Mouse (Mus musculus): ENCODE measurements at regions not wholly inside any gene's neighbourhood (a gene's known extent, or its start where the extent isn't known, plus 50 kb on each side); places are given as distances from the start of the nearest gene placed in this dataset.

DNA sequence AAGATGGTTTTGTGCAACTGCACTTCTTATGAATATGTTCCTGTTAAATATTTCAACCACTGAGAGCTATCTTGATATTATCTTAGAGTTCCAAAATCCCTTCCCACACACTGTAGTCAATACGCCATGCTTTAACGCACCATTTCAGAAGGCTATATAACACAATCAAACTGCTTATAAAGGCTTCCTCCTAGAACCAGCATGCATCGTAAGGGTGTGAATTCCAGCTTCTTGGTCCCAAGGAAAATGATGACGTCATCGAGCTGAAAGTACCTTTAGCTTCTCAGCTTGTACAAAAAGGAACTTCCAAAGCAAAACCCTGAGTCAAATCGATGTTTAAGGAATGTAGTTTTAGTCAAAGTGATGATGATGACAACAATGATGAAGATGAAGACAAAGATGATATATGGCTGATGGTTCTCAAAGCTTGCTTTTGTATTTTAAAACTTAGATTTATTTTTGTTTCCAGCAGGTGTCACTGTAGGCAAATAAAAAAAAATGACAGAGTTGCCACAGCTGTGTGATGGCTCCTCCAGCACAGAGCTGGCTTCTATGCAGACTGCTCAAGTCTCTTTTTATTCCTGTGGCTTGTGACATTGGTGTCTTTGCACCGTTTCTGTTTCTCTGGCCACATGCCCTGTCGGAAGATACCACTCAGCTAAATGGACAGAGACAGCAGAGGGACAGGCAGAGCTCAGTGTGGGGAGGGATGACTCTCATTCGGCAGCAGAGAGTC lies 150.6 kb upstream of the Dnajc19 start:
- DNase-seq (ENCODE audit: low spot score) = peak; percentile 79

DNA sequence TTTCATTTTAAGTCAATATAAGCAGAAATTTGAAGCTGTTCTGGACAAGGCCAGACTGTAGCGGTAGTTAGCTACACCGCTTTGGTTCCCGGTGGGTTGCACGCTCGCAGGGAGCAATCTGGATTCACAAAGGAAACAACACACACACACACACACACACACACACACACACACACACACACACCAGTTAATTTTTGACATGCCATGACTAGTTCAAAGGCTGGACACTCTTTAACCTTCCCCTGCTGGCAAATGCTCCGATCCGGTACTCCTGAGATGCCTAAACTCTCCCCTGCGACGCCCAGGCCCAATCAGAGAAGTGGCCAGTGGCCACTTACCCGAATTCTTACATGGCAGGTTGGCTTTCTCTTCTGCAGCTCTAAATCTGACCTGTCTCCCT lies 141.2 kb upstream of the Dnajc19 start:
- no peak for DNase-seq (ENCODE audit: low spot score)

DNA sequence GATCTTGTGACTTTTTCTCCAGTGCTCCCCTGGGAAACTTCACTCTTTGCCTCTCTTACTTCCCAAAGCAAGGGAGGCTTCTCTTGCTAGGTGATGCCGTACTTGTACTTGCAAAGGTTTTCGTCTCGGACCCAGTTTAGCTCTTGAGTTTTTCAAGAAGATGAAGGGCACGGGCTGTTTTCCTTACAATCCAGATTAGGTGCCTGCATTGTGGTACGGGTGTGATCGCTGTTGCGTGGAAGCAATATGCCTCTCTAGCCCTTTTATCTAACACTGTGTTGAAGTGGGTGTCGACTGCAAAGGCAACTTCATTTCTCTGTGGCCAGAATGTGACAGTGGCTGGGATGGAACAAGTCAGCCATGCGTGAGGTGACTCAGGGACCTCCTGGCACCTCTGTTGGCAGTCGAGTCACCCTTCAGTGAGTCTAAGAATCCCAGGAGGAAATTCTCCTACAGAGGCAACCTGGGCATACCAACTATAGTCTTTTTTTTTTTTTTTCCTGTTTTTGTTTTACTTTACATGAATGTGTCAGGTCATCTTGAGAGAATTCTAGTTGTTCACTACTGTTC lies 138.7 kb upstream of the Dnajc19 start:
- no peak for DNase-seq (ENCODE audit: low spot score)

DNA sequence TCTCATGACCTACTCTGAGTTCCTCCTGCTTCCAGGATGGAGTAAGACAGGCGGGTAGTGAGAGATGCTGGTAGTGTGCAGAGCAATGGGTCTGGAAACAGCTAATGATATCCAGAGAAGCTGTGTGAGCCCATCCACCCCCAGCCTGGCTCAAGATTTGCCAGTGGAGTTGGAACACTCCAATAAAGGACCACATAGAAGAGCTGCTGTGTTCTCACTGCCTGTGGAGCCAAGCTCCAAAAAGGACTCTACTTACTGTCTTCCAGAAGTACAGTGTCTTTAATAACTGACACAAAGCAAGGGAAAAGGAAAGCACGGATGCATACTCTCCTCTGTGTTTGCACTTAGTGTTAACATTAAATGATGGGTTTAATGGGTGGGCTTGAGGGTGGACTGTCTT lies 138.0 kb upstream of the Dnajc19 start:
- DNase-seq (ENCODE audit: low spot score) = no peak

DNA sequence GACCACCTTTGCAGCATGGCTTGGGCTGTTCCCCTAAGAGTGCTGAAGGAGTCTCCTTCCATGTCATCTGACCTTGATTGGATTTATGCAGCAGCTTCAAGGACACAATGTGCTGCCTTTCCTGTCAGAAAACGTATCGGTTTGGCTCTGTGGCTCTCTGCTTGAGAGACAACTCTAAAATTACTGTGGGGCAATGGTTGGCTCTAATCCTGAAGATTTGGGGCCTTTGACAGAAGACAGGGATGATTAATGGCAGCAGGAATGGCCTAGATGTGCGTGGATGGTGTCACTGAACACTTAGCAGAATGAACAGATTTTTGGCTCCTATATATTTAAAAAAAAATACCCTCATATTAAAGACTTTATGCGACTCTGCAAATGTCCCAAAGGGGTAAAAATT lies 136.8 kb upstream of the Dnajc19 start:
- no peak for DNase-seq (ENCODE audit: low spot score)

DNA sequence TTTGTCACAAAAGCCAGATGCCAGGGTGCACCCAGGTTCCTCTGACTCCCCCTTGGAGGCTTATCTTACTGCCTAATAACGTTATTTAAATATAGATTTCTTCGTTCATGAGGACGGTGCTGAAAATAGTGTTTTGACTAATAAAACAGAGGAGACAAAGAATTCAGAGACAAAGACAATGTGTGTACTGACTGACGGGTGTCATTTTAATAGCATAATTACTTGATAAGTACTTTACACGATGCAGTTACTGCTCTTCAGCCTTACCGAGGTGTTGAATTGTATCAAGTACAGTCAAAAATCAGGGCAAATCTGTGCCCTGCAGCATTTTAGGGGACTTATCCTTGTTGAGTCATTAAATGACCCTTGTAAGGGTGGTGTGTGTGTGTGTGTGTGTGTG lies 133.1 kb upstream of the Dnajc19 start:
- DNase-seq (ENCODE audit: low spot score) = no peak

DNA sequence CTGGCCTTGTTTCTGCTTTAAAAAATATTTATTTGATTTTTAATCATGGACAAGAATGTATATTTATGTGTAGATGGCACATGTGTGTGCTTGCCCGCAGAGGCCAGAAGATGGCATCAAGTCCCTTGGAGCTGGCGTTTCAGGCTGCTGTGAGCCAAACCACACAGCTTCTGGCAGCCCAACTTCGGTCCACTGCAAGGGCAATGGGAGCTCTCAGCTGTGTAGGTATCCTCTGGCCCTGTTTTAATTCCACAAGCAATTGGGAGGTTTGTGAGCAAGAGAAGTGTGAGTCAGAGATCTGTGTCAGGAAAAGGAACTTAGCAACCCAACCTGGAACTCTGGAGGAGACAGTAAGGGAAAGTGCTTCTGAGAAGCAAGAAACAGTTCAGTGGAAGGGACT lies 125.3 kb upstream of the Dnajc19 start:
- DNase-seq (ENCODE audit: low spot score) = no peak

DNA sequence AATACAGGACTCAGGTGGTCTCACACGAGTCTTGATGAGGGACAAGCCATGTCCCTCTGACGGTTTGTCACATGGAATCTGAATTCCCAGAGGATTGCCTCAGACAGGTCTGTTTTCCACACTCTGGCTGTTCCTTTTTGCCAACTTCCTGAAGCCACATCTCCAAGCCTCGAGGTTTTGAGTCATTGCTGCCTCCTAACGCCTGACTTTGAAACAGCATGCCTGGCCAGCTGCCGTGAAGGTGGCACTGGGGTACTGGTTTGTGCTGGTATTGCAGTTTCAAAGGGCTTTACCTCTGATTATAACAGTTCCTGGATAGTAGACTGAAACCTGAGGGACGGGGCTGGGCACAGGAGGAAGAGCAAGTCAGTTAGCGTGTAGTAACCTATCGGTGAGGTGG lies 117.1 kb upstream of the Dnajc19 start:
- peak; percentile 61 for DNase-seq (ENCODE audit: low spot score)

DNA sequence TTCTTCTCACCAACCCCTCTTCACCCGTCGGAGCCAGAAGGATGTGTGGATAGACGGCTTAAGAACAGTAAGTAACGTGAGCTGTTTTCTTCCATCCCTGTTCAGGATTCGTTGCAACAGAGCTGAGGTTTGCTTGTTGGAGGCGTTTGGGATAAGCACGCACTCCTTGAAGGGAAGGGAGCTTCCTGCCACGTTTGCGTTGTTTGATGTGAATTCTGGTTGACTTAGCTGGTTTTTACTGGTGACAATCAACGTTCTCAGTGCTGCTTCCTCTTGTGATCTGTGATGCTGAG lies 116.0 kb upstream of the Dnajc19 start:
- peak; percentile 10 for DNase-seq (ENCODE audit: low spot score)

DNA sequence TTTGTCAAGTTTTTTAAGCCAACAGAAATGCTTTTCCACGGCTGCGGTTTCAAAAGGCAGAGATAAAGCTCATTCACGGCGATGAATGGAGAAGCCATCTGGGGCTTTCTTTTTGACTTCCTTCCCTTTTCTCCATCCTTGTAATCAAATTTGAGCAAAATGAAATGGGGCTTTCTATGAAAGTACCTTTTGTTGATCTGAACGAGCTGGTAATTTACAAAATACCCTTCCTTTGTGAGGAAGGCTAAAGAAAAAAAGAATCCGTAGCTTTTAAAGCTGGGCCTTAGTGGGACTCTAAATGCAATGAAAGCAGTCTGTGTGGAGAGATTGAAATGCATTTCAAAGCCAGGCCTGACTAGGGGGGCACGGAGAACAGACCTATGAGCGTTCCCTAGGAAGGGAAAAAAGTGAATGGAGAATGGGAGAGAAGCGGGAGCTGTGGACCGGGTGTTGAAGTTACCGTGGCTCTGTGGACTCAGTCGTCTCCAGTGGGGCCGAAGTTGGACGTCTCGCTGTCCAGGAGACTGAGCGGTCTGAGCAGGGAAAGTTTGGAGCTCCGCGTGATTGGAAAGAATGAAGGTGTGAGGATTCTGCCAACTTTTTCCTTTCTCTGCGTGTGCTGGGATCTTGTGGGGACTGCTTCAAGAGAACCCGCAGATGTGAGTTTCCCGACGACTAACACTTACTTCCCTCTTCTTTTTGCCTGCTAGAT lies 115.5 kb upstream of the Dnajc19 start:
- DNase-seq (ENCODE audit: low spot score) = no peak

DNA sequence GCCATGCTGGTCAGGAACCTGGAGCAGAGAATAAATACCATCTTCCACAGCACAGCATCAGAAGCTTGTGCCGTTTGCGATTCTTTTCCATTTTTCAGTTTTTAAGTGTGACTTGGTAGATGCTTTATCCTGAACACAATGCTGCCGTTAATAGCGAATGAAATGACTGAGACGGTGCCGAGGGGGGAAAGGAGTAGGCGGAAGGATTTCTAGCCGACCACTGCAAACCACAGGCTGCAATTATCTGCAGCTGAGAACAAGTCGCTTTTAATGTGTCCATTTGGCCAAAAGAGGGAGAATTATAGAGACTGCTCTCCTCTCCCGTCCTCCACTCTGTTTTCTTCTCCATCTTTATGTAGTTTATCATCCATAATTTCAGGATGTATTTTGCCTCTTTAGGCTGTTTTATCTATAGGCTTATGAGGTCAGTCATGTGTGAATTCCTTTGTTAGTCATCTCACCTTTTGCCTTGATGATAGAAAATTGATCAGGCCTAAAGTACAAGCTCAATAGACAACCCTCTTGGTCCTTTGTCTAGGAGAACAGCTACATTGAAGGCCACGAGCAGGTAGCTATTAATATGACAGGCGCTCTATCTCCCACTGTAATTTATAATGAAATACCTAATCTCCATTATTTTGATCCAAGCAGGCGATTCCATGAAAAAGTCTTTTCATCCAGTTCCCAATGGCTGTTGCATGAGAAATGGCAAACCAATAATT lies 114.8 kb upstream of the Dnajc19 start:
- no peak for DNase-seq (ENCODE audit: low spot score)

DNA sequence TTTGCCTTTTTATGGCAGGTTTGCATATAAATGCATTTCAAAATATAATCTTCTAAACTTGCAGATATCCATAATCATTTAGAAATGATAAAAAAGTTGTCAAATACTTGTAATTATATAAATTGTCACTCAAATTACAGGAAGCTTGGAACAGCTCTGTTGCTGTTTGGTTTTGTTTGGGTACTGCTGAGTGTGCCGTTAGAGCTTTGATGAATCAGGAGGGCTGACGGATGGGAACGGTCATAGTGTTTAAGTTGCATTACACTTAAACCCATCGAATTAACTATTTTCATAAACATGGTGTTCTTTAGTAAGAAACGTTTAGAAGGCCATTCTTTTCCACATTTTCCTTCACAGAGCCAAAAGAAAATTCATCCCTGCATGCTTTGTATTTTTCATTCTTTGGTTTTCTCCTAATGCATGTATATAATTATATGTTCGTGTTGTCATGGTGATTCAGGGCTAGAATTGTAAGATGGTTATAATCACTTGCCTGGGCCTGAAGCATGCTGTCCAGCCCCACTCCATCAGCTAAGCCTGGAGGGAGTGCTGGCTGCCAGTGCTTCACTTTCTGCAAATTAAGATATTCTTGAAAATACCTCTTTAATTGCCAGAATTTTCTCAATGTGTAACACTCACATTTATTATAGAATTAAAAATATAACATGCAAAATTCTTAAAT lies 92.4 kb upstream of the Dnajc19 start:
- peak; percentile 10 for DNase-seq (ENCODE audit: low spot score)

DNA sequence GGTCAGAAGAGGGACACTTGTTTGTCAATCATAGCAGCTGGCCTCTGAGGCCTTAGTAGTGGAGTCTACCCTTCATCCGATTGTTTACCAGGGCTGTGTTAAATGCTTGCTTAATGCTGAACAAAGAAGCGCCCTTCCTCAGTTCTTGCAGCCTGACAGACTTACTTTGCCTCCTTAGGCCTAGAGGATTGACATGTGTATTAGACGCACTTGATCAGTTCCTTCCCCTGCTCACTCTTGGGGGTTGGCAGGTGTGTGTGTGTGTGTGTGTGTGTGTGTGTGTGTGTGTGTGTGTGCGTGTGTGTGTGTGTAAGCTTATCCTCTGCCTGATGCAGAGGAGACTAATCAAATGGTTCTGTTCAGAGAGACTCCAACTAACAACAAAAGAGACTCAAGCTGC lies 91.8 kb upstream of the Dnajc19 start:
- DNase-seq (ENCODE audit: low spot score) = no peak

DNA sequence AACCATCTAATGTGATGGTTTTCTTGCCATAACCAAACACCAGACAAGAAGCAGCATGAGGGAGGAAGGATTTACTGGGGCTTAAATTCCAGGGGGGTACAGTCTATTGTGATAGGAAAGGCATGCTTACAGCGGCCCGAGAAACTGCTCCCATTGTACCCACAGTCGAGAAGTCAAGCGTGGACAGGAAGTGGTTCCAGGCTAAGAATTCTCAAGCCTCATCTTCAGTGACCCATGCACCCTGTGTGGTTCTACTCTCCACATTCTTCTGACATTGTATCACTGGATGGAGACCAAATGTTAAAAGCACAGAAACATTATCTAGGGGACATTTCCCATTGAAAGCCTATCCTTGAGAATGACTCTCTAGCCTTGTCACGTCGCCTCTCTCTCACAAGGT lies 90.8 kb upstream of the Dnajc19 start:
- no peak for DNase-seq (ENCODE audit: low spot score)

DNA sequence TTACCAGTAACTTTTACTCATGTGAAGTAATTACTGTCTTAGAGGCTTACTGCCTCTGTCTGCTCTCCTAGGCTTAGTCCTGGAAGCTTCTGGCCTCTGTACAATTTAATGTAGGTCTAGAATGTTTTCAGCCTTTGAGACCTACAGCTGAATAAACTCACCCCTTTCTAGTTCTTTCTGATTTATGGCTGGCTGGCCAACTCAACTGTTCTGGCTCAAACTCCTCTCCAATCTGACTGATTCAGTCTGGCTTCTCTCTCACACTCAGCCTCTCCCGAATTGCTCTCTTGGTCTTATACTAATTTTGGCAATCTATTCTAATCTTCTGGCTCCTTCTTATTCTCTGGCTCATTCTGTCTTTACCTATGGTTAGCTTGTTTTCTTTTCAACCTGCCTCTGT lies 87.0 kb upstream of the Dnajc19 start:
- no peak for DNase-seq (ENCODE audit: low spot score)

DNA sequence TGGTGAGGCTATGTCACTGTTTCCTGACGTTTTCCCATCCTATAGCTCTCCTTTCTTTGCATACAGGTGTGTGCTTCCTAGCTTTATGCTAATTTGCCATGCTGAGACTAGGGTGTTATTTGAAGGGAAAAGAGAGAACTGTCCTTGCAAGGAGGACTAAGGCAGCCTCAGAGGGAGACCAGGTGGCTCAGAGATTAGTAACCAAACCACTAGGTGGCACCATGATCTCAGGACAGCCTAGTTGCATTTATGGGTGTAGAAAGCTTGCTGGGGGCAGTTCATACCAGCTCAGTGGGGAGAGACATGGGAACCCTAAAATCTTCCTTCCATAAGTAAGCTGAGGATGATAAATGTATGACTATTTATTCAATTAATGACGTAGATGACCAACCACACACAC lies 68.9 kb upstream of the Dnajc19 start:
- DNase-seq (ENCODE audit: low spot score) = no peak

DNA sequence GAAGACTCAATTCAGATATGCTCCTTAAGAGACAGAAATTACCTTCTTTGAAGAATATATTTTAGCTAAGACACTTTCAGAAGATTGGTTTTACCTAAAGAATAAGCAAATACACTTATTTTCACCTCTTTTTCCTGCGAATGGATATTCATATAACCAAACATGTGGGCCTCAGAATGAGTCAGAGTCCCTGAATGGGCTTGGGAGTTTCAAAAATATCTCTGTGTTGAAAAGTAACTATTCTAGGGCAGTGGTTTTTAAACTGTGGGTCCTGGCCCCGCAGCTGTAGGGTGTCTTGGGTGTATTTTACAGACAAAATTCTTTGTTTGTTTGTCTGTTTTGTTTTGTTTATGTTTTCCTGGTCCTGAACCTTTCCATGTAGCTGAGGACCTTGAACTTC lies 62.5 kb upstream of the Dnajc19 start:
- DNase-seq (ENCODE audit: low spot score) = no peak

DNA sequence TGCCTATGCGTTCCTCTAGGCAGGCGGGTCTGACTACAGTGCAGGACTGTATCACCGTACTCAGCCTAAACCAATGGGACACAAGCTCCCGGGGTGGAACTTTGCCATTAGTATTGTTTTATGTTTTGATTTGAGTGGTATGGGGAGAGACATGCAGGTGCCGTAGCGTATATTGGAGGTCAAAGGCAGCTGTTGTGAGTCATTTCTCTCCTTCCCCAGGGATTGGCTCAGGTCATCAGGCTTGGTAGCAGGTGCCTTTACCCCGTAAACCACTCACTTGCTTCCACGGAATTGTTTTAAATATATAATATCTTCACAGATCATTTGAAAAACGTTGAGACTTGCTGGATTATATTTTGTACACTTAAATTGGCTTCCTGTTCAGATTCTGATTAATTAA lies 58.1 kb upstream of the Dnajc19 start:
- no peak for DNase-seq (ENCODE audit: low spot score)

DNA sequence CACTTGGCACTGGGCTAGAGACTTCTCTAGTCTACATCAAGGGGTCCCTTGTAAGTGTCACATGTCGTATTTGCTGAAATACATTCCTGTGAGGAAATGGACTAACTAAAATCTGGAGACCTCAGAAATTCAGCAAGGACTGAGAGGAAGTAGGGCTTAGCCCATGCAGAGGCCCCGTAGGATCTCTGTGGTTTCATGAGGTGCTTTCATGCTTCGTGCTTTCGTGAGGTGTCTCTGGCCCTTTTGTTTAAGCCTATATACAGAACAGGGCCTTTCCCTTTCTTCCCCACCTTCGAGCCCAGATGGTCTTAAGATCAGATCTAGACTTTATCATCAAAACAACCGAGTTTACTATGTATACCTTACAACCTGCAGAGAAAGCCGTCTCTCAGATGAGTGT lies 56.9 kb upstream of the Dnajc19 start:
- no peak for DNase-seq (ENCODE audit: low spot score)

DNA sequence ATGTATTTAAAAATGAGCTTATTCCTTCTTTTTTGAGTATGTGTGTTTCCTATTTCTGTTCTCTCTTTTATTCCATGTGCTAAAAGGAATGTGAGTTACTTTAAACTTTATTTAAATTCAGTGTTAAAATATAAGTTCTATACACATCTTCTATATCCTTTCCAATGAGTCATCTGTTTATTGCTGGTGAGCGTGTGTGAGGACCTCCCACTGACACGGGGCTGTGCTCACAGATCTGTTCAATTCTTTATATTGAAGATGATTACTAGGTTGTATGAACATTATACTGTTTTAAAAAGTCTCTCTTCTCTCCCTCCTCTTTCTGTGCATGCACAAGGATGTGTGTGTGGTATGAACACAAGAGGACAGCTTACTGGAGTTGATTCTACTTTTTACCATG lies 55.3 kb upstream of the Dnajc19 start:
- DNase-seq (ENCODE audit: low spot score) = no peak

Measured in retina, embryonic 14.5 days (tissue).